Mouse (Mus musculus): Measurements from ENCODE around the gene Ppp5c. TPM values are rescaled to one million over a fixed set of nuclear protein-coding genes. Genes with fewer than 3 reads are reported as not detected.

Gene Ppp5c
- total RNA-seq, 2 experiments from 2014 or later: 101 to 108 TPM

DNA sequence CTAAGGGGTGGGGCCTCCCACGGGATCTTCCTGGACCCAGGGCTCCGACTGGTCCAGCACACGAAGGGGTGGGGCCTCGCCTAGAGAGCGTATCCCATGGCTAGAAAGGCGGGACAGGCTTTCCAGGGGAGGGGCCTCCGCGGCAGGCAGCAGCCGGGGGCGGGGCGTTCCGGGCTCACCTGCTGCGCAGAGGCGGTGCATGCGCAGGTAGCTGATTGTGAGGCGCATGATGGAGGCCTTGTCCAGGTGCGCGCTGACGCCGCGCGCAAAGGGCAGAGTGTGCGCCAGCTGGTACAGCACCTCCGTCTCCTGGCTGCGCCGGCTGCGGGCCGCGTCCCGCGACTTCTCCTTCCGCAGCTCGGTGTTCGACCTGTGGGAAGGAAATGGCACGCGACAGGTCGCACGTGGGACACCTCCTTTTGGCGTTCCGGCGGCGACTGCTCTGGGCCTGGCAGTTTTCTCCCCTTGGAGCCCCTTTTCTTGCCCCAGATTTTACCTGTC is 28.4 kb upstream of the Ppp5c start:
- DNase-seq: peak; percentile 84 to 86
- intact Hi-C loops (cut with DNase I): no loop called here

DNA sequence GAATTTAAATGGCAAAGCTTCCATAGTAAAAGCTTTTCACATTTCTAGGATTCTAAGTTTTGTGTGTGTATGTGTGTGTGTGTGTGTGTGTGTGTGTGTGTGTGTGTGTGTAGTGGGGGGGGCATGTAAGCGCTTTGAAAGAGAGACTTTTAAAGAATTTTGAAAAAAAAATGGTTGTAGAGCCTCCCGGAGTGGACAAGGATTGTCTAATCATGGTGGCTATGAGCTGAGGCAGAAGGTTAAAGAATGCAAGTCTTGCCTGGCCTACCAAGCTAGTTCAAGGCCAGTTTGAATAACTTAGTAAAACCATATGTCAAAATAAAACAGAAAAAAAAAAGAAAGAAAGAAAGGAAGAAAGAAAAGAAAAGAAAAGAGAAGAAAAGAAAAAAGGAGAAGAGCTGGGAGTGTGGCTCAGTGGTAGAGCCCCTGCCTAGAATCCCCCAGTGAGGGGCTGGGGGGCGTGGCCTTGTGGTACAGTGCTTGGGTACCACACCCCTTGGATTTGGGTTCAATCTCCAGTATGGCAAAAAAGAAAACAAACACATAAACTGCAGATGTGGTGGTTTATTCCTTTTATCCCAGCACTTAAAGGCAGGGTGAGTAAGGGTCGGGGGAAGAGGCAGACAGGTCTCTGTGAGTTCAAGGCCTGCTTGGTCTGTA is 27.7 kb upstream of the Ppp5c start:
- no peak for DNase-seq
- intact Hi-C loops (cut with DNase I): no loop called here

DNA sequence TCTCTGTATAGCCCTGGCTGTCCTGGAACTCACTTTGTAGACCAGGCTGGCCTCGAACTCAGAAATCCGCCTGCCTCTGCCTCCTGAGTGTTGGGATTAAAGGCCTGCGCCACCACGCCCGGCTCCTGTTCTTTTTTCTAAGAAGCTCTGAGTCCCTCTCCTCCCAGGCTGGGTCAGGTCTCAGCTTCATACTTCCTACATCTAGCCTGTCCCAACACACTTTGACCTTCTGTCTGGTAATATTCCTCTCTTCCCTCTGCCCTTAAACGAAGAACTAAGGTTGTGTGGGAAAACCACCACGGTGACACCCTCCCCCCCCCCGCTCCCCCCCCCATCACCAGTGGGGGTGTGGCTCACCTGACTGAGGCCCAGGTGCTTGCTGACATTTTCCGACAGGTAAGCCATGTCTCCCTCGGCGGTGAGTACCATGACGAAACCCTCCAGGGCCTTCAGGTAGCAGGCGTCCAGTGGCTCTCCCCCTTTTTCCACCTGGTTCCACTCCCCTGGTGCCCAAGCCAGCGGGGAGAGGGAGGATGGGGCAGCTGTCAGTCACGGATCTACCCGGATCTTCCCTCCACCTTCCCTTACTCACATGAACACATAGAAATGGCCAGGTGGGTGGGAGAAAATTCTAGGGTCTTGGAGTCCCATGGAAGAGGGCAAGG is 26.7 kb upstream of the Ppp5c start:
- intact Hi-C loops (cut with DNase I): loop anchor here (5.0 kb wide), 1 partner anchor 122 kb away; no protein-coding TSS in a partner anchor
- DNase-seq: no peak

DNA sequence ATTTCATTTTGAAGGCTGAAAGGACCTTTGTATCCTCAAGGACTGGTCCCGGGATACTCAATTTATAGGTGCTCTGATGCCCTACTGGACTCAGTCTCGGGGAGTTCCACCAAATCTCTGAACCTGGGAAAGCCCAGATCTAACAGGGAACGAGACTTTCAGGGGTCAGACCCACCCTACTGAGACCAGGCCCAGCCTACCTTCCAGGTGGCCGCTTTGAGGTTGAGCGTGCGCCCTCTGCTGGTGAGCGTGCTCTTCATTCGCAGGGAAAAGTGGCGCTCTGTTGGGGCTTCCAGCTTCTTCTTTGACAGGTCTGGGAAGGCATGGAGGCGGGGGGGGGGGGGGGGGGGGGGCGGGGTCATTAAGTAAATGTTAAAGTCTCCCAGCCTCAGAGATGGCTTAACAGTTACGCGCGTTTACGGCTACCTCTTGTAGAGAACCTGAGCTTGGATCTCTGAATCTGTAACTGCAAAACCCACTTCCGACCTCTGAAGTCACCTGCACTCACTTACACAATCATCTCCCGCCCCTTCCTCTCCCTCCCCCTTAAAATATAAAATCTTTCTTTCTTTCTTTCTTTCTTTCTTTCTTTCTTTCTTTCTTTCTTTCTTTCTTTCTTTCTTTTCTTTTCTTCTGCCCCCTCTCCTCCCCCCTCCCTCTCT is 23.3 kb upstream of the Ppp5c start:
- DNase-seq: peak; percentile 79 to 83
- intact Hi-C loops (cut with DNase I): loop anchor here (1.0 to 5.0 kb wide), 3 partner anchors 16 to 119 kb away; no protein-coding TSS in a partner anchor

DNA sequence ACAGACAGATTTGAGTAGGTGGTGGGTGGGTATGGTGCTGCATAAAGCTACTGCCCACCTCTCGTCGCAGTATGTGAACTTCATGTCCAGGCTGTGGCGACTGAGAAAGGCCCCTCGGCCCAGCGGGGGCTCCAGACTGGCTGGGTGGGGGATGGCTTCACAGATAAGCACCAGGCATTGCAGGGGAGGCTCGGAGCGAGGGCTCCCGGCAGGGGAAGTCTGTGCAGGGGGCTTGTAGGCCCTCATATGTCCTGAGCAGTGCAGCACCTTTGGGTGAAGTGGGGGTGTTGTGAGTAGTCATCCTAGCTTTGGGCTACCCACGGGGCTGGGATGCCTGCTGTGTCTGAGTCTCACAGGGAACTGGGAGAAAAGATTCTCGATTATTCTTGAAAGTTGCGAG is 22.8 kb upstream of the Ppp5c start:
- no peak for DNase-seq
- intact Hi-C loops (cut with DNase I): loop anchor here (2.0 to 5.0 kb wide), 2 partner anchors 16 to 118 kb away; no protein-coding TSS in a partner anchor

DNA sequence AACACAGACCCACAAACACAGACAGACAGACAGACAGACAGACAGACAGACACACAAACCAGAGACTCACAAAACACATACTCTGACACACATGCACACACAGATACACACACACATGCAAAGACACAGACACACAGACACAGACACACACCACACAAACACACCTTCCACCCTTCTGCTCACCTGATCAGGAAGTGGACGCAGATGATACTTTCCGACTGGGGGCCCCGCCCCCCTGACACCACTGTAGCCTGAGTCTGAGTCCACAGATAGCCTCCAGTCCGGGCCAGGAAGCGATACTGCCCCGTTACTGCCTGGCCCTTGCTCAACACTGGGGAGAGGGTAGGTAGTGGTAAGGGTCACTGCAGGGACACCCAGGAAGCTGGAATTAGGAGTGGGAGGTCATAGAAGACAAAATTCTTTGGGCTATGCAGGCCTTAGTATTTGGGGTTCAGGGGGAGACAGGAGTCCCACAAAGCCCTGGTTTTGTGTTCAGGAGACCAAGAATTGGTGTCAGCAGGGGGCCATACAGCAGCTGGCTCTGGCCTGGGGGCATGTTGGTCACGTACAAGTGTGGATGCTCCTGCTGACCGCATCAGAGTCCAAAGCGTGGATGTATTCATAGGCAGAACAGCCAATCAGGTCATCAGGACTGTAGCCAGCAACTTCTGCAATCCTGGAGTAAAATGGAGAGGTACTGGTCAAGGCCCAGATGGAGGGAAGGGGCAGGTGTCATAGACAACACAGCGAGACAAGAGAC is 20.9 kb upstream of the Ppp5c start:
- intact Hi-C loops (cut with DNase I): no loop called here

DNA sequence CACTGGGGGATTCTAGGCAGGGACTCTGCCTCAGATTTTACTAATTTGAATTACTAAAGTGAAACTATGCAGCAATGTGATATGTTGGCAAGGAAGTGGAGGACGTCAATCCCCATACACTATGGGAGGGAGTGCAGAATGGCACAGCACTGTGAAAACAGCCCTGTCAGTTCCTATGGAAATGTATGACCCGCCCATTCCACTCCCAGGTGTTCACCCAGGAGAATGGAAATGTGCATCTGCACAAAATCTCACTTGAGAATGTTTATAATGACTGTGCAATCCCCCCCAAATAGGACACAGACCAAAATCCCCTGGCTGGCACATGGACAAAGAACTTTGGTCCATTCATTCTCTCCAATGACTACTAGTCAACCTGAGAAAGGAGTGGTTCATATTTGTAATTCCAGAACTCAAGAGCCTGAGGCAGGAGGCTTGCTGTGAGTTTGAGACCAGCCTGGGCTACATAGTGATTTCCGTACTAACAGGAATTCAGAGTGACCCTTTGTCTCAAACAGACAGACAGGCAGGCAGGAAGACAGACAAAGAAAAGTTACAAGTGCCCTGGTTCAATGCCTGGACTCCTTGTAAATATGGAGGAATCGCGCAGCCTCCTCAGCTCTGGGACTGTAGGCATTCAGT is 19.4 kb upstream of the Ppp5c start:
- intact Hi-C loops (cut with DNase I): no loop called here
- DNase-seq: no peak

More for the DNA sequence above, 20.9 kb upstream of the Ppp5c start:
- no peak for DNase-seq

DNA sequence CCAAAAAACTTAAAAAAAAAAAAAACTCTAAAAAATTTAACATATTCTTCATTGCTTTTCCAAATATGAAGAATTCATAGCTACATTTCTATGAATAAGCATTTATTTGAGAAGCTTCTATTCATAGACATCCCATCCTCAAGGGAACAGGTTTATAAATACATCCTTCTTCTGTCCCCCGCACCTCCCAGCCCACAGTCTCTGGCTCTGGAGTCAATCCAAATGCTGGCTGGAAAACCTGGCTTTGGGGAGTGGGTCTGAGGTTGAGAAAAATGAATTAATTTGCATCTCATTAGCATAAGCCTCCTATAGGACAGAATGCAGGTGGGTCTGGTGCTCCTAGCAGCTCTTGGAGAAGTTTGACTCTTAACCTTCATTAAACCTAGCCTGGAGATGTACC is 18.0 kb upstream of the Ppp5c start:
- DNase-seq: no peak
- intact Hi-C loops (cut with DNase I): no loop called here

DNA sequence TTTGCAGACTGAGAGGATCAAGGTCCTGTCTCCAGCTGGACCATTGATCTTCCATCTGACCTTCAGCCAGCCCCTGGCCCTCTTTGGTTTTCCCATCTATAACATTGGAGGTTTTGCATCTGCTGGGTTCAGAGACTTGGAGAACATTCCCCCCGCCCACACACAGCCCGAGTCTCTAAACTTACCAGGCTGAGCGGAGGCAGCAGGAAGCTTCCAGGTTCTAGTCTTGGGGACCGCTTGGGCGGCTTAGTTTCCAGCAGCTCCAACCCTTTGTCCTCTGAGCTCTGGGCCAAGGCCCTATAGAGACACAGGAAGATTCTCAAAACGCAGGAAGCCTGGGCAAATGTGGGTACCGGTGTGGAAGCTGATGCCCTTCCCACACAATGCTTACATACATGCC is 11.6 kb upstream of the Ppp5c start:
- DNase-seq: no peak
- intact Hi-C loops (cut with DNase I): no loop called here

DNA sequence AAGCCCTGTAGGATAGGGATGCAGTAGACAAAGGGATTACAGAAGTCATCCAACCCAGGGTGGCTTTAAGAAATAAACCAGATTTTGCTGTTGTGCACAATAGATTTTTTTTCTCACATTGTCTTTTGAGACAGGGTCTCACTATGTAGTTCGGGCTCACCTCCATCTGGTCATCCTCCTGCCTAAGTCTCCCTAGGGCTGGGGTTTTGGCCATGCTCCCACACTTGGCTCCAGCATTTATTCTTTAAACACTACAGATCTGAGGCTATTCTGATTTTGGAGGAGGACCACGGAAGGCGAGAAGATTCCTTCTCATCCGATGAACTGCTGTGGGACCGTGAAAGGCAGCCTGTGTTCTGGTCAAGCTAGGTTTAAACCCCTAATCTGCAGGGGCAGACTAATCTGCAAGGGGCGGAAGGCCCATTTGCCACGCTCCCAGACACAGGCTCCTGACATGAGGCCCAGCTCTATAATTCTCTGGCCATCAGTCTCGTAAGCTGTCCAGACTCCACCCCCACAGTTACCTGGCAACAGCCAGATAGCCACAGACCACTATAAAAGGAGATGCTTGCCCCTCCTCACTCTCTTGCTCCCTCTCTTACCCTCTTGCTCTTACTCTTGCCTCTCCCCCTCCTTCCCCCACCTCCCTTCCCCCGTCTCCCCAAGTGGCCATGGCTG is 10.4 kb upstream of the Ppp5c start:
- no peak for DNase-seq
- intact Hi-C loops (cut with DNase I): no loop called here

DNA sequence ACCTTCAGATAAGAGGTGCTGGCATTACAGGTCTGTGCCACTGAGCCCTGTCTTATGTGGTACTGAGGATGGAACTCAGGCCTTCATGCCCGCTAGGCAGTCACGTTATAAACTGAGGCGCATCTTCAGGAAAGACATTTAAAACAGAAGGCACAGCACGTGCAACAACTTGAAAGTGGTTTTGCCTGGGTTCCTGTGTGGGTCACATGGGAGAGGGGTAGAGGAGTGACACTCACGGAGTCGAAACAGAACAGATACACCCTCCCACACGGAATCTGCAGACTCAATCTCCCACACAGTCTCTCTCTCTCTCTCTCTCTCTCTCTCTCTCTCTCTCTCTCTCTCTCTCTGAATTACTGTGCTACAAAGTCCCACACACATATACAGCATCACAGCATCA is 2.5 kb upstream of the Ppp5c start:
- intact Hi-C loops (cut with DNase I): no loop called here
- DNase-seq: no peak

DNA sequence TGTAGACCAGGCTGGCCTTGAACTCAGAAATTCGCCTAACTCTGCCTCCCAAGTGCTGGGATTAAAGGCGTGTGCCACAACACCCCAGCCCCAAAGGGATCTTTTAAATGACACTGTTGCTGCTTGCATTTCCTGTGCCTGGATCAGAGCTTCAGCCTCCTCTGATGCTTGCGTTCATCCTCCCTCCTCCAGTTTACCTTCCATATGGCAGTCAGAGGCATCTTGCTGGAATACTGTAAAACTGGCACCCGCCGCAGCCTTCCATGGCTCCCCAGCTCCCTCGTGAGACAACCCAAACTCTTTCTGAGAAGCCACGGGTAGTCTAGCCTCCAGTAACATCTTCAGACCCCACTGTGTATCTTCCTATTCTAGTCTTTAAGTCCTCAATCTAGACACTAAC is 1.2 kb upstream of the Ppp5c start:
- no peak for DNase-seq
- intact Hi-C loops (cut with DNase I): loop anchor here (5.0 kb wide), 1 partner anchor 33 kb away; the partner anchor contains the start of gene Hif3a

DNA sequence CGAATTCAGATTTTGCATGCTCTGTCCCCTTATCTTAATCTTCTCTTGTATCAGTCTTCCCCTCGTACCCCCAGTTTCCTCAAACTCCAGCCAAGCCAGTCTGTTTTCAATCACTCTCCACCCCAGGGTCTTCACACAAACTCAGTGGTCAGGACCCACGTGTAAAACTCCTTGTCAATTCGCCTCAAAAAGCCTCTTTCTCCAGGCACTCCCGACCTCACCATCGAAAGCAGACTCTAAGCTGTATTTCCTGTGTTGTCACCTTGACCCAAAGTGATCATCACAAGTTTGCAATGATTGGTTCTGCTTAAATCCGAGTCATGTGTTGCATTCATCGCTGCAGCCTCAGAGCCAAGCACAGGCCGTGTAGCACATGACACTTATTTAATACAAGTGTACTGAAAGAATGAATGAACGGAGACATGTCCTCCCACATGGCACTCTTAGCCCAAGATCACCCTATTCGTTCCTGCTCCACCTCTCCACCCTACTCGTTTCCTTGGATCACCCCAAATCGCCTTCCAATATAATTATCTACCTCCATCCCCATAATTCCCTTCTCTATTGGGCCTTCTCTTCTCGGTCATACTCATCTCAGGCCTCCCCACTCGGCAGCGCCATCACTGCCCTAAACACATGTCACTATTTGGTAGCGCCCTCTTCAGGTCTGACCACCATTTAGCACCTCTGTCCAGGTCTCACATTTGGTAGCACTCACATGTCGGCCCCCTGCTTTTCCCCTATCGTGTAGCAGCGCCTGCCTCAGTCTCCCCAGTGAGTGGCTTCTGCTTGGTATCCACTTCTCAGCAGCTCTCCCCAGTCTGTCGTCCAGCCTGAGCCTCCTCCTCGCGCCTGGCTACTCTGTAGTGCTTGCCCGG is 775 bp downstream of the Ppp5c start:
- no peak for DNase-seq
- intact Hi-C loops (cut with DNase I): loop anchor here (2.0 to 5.0 kb wide), 2 partner anchors 24 to 35 kb away; partner anchors contain the start of gene Hif3a

DNA sequence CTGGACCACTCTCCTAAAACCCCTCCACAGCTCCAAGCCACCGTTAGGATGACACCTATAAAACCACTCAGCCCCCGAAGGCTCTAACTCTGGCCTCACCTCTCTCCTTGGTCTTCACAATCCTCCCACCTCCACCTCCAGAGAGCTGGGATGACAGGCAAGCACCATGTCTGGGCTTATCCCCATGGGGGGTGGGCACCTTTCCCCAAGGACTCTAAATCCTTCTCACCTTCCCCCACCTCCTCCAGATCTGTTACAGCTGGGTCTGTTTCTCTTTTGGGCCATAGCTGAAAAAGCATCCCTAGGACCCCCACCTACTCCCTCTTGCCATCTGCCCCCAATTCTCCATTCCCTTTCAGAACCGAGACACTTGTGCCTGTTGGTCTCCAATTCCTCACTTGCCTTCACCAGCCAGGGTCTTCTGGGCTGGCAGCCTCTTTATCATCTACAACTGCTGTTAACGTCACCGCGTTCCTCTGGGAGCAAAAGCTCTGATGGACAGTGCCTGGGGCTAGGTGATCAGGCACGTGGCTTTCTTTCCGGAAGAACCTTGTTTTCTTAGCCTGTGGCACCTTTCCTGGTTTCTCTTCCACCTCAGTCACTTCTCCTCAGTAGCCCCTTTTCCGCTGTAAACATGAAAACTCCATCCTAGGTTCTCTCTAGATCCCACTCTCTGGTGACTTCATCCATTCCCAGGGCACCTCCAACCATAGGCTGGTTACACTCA is 1.7 kb downstream of the Ppp5c start:
- intact Hi-C loops (cut with DNase I): loop anchor here (2.0 to 5.0 kb wide), 2 partner anchors 23 to 36 kb away; partner anchors contain the start of gene Hif3a
- DNase-seq: no peak

DNA sequence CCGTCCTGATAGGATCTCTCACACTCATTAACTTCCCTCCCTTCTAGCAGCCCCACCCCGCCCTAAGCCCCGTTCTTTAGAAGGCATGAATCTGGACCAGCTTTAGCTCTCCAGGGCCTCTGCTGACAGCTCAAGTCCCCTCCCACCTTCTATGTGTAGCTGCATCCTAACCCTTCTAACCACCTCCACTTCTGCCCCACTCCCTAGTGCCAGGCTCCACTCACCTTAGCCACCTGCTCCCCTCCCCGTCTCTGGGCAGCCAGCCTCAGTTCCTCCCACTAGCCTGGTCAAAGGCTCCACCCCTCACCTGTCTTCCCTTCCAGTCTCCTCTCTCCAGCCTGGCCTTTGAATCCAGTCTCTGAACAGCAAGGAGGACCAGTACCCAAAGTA is 2.2 kb downstream of the Ppp5c start:
- DNase-seq: no peak
- intact Hi-C loops (cut with DNase I): loop anchor here (5.0 kb wide), 1 partner anchor 37 kb away; the partner anchor contains the start of gene Hif3a

DNA sequence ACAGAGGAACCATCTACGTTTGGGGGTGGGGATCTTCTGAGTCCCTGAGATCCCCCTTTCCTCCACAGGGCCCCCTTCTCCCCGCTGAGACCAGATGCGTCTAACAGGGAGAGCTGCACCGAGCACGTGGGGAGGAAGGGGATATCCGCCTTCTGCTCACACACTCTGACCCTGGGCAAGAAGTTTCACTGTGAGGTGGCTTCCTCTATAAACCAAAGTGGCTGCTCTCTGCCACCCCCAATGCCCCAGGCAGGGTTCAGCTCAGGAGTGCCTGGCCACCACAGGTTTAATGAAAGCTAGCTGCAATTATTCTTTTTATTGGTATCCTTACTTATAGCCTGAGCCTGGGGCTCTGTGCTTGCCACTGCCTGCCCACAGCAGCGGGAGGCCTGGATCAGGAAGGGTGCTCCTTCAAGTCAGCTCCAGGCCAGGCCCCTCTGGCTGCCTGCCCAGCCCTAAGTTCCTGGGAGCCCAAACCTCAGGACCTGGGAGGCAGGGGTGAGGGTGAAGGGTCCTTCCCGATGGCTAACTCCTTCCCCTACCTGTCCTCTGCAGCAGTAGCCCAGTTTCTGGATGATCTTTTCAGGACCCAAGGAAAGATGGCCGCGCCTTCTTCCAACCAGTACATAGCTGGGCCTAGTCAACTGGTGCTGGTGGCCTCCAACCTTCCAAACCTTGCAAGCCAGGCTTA is 2.8 kb downstream of the Ppp5c start:
- intact Hi-C loops (cut with DNase I): loop anchor here (5.0 kb wide), 1 partner anchor 37 kb away; the partner anchor contains the start of gene Hif3a

DNA sequence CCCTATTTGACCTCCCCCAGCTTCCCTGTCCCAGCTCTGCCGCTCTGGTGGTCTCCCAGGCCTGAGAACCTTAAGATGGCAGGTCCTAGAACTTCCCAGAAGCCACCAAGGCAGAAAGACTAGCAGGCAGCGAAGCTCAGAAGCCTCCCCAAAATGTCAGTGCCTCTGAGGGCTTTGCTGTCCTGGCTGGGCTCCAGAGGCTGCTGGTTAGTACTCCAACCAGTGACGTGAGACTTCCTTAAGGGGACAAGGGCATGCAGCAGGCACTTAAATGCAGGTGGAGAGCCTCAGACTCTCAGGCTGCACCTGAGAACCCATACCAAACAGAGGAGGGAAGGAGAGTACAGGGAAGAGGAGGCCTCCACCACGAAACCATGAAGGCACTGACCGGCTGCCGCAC is 3.6 kb downstream of the Ppp5c start:
- intact Hi-C loops (cut with DNase I): no loop called here
- peak; percentile 48 to 61 for DNase-seq

More for the DNA sequence above, 2.8 kb downstream of the Ppp5c start:
- DNase-seq: peak in 1 of 2 experiments; percentile 33

All from heart, postnatal 14 days (tissue).